Mouse (Mus musculus) ES-Bruce4 (cell line): ENCODE measurements around the gene Gse1.

Source experiments
- CTCF ChIP-seq: IDR thresholded peaks from one replicate; pipeline ENCODE4 v1.8.1; 2011; ENCODE audit warnings: low read depth, low read length
- EP300 ChIP-seq: IDR thresholded peaks from 2 replicates; pipeline ENCODE4 v1.6.1; 2011; ENCODE audit warnings: low read depth, low read length; ENCODE audit not compliant: insufficient read depth
- POLR2A ChIP-seq: IDR thresholded peaks from one replicate; pipeline ENCODE4 v1.8.1; 2011; ENCODE audit warnings: low read length; ENCODE audit not compliant: insufficient read depth

DNA sequence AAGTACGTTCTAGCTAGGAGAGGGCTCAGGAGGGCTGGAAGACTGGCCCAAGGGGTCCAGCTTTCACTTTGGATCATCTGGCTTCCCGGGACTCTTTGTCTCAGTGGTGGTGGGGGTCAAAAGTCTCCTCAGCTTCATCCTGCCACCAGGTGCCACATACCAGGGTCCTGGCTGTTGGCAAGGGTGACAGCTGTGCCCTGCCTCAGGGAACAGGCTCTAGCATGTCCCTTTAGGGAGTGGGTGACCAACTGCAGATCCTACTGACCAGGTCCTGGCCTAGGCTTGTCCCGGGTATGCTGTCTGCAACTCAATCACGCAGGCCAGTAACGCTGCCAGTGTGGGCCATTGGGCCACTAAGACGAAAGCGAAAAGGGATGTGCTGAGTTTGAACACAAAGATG is 15.7 kb upstream of the Gse1 start:
- TF ChIP-seq POLR2A (no peak), EP300 (no peak), CTCF (no peak)
